Mouse (Mus musculus): Measurements from ENCODE around the gene Cd44. TPM values are rescaled to one million over a fixed set of nuclear protein-coding genes. Genes with fewer than 3 reads are reported as not detected.

Gene Cd44
- total RNA-seq, 4 experiments from 2014 or later, result 5.6 to 9.5 (median 6.8) TPM

DNA sequence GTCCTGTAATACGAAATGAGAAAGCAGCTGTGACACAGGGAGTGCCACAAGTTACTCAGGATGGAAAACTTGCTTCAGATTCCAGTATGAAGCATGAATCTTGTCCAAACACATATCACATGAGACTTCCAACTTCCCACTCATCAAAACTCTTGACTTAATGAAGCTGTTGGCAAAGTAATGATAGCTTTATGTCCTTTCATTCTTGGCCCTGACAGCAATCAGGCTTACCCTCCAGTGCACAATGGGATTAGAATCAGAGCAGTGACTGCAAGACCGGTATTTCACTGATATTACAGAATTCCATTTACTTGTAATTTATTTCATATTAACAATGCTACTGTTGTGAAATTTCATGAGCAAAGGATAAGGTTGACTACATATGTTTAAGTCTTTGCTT lies 137.5 kb downstream of the Cd44 start:
- DNase-seq (ENCODE audit: low spot score), result no peak

DNA sequence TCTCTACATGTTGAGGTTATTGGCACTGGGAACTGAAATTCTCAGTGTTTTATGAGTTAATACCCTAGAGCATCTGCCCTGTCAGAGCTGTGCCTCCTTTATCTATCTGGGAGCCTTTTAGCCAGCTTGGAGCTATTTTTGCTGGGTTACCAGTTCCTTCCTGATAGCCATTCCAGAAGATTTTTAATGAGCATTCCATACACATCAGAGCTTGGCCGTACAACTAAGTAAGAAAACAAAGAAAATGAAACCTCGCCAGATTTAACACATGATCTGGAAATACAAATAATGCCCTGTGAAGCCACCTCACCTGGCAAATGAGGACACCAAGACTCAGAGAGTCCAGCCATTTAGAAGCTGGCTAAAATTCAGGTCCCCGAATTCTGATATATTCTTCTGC lies 138.3 kb downstream of the Cd44 start:
- peak; percentile 32 for DNase-seq (ENCODE audit: low spot score)

Other genes starting within 250 kb of the Cd44 start
- gene Slc1a2, start 243.0 kb downstream of the Cd44 start, total RNA-seq (2022), result 1 to 10 TPM in 1 of 4 experiments, under 1 TPM in 3; 0.41 to 1.4 (median 0.73) TPM
- 100 to 1,000 TPM; 143 to 179 (median 163) TPM for gene Pdhx, start 171.8 kb upstream of the Cd44 start, total RNA-seq (2022)
- 10 to 100 TPM; 70.1 to 93.5 (median 79.8) TPM for gene Apip, start 172.0 kb upstream of the Cd44 start, total RNA-seq (2022)

Measured in heart, adult 8-10 months (tissue).